Mouse (Mus musculus): ENCODE data around the gene Bcas3.

Bcas3 gene

GRCm38 (mm10) chr11:85352539-85353380 is at the start of gene Bcas3:
TSS of gene Bcas3 (plus strand) at chr11:85353167.
- peak; percentile 98 for DNase-seq

DNA sequence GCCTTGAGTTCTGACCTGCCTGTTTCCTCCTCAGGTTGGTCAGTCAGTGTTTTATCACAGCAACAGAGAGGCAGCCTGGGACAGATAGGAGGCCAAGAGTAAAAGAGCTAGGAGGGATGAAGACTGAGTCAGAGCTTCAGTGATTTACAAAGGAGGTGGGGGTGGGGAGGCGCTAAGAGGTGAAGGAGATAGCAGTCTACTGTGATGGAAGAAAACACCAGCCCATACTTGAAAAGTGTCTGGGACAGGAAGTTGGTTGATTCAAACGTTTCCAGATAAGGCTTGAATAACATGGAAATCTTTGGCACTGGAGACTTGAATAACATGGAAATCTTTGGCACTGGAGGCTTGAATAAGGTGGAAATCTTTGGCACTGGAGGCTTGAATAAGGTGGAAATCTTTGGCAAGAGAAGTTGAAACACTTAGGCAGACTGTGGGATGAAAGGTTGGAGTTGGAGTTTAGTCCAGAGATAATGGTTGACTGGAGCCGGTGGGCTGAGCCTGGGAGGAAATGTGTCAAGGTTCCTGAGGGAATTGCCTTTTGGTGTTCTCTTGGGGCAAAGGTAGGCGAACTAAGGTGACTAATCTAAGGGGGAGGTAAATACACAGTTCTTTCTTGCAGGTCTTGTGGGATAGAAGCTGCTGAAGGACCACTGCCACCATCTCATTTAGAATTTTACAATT is 46.2 kb upstream of the Bcas3 start:
- no peak for DNase-seq

GRCm38 (mm10) chr11:85308799-85309198 is 44.2 kb upstream of the Bcas3 start:
- DNase-seq, result no peak

DNA sequence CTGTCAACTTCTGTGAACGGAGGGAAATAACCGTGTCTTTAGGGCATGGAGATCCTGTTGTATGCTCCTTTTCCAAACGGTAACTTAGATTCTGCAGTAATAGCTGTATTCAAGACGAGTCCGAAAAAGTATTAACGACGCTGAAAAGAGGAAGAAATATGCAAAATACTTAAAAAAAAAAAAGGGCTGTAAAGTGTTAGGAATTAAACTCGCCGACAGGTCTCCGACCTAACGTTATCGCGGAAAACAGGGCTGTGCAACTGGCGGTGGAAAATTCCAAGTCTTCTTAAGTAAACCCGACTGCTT is 42.6 kb upstream of the Bcas3 start:
- DNase-seq, result no peak

DNA sequence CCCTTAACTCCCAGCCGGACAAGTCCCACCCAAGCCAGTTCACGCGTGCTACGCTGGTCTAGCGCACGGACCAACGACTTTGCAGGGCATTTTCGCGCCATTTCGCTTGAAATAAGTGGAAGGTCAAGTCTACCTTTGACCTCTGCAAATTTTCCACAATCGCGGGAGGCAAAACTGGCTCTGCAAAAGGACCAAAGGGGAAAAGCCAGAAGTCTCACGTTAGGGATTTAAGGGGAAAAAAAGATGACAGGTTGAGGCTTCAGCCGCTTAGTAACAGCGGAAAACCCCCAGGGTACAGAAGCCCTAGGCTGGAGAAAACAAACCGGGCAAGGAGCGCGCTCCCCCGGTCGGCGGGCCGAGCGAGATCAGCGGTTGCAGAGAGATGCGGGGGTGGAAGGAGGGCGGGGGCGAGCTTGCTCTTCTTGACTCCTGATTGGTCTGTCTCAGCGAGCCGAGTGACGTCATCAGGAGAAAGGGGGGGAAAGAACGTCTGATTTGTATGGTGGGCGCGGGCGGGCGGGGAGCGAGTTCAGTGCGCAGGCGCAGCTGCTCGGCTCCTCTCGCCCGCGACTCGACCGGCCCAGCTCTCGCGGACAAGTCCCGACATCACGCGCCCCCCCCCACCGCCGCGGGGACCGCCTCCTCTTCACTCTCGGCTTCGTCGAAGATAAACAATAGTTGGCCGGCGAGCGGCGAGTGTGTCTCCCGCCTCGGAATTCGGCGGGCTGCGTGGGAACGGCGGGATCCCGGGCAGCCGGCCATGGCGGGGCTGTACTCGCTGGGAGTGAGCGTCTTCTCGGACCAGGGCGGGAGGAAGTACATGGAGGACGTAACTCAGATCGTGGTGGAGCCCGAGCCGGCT is 42.0 kb upstream of the Bcas3 start, which contains the start of gene Ppm1d:
TSS of gene Ppm1d (plus strand) at position 532 of the 862 bp plus-strand sequence.
- peak; percentile 98 for DNase-seq

GRCm38 (mm10) chr11:85311645-85312490 is 41.1 kb upstream of the Bcas3 start:
- peak; percentile 50 for DNase-seq

DNA sequence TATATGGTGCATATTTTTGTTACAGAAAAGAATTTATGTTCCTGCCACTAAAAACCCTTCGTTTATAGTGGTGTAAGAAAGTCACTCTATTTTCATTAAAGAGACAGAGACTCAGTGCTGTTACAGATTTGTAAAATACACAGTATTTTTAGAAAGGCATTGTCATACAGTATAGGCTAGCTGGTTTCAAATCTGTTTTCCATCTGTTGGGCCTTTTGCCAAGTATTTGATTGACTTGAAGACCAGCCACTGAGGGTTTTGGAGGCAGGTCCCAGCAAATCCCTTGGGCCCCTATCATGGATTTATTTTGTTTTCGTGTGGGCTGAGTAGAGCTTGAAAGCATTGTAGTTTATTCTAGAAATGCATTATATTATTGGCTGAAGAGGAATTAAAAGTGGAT is 40.1 kb upstream of the Bcas3 start:
- DNase-seq, result peak; percentile 66

GRCm38 (mm10) chr11:85313361-85313760 is 39.6 kb upstream of the Bcas3 start:
- no peak for DNase-seq

DNA sequence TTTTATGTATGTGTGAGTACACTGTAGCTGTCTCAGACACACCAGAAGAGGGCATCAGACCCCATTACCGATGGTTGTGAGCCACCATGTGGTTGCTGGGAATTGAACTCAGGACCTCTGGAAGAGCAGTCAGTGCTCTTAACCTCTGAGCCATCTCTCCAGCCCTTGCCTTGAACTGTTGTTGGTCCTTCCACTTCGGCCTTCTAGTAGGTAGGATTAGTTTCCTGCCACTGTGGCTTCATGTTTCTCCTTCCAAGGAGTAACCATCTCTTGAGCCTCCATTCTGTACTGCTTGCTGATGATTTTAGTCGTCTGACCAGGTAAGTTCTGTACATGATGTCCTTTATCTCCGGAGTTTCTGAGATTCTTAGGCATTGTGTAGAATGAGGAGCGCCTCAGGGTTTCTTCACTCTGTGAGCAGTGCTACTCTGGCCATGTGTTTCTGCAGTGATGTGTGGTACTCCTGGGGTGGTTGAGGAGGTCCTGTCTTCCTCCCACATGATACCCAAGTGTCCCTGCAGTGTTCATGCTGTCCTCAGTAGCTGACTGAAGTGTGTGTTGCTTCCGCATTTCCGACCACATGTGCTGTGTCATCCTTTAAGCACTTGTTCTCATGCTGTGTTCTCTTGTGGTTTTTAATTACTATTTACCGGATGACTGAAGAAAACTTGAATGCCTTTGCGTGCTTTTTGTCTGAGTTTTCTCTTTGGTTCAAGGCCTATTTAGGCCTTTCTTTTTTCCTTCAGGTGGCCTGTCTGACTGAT is 29.2 kb upstream of the Bcas3 start:
- DNase-seq, result no peak

- peak; percentile 43 for DNase-seq
These were observed 24.2 kb upstream of the Bcas3 start for GRCm38 (mm10) chr11:85328717-85329116.

- peak; percentile 84 for DNase-seq
These were observed 23.6 kb upstream of the Bcas3 start for GRCm38 (mm10) chr11:85329167-85329894.

GRCm38 (mm10) chr11:85334778-85335177 is 18.2 kb upstream of the Bcas3 start:
- peak; percentile 42 for DNase-seq

DNA sequence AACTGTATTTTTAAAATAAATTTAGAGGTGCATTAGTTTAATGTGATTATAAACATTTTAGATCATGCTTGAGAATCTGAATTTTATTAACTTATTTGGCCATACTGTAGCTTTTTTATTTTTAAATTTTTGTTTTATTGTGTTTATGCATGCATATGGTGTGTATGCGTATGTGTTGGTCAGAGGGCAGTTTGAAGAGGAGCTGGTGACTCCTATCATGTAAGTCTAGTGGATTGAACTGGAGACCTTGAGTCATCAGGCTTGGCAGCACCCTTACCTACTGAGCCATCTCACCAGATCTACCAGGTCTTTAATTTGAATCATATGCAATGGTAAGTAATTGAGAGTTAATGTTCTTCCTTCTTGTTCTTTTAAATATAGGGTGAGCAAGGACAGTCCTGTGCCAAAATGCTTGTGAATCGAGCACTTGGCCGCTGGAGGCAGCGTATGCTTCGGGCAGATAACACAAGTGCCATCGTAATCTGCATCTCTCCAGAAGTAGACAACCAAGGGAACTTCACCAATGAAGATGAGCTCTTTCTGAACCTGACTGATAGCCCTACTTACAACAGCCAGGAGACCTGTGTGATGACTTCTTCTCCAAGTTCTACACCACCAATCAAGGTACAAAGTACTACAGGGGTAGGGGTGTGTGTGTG is 13.7 kb upstream of the Bcas3 start:
- no peak for DNase-seq

DNA sequence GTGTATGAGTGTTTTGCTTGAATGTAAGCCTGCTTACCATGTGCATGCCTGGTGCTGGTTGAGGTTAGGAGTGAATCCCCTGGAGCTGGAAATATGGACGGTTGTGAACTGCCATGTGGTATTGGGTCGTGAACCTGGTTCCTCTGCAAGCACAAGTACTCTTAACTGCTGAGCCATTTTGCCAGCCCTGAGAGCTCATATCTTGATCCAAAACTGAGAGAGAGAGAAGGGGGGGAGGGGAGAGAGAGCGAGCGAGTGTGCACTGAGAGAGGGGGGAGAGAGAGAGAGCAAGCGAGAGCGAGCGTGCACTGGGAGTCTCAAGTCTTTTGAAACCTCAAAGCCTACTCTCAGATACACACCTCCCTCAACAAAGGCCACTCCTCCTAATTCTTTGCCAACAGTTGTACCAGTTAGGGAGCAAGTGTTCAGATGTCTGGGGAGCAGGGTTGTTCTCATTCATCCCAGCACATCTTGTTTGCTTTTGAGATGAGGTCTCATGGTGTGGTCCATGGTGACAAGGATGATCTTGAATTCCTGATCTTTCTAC is 12.8 kb upstream of the Bcas3 start:
- no peak for DNase-seq

DNA sequence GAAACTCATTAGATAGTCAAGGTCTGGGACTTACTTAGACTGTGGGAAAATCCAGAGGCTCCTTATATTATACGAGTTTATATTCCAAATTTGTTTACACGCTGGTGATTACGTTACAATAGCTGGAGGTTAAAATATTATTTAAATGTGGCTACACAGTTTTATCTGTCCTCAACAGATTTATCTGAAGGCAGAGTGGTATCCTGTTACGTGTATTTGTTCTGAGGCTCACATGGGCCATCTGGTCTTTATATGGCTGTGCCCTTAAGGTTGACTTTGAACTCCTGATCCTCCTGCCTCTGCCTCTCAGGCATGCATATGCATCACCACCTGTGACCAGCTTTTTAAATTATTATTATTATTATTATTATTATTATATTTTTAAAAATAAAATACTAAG is 852 bp downstream of the Bcas3 start:
- DNase-seq, result no peak

DNA sequence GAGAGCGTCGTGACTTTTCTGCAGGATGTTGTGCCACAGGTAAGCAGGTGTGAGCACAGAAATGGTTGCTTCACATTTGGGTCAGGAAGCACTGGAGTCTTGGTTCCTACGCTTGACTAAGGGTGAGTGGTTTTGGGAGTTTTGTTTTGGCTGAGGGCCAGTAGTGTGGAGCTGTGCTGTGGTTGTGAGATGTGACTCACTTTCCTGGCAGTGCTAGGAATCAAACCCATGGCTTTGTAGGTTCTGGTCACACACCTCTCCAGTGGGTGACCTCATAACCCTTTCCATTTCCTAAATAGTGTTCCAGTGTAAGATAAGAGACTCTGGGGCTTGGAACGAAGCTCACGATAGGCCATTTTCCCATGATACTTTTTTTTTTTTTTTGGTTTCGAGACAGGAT is 6.7 kb downstream of the Bcas3 start:
- no peak for DNase-seq

- no peak for DNase-seq
These were observed 8.7 kb downstream of the Bcas3 start for GRCm38 (mm10) chr11:85361621-85362020.

DNA sequence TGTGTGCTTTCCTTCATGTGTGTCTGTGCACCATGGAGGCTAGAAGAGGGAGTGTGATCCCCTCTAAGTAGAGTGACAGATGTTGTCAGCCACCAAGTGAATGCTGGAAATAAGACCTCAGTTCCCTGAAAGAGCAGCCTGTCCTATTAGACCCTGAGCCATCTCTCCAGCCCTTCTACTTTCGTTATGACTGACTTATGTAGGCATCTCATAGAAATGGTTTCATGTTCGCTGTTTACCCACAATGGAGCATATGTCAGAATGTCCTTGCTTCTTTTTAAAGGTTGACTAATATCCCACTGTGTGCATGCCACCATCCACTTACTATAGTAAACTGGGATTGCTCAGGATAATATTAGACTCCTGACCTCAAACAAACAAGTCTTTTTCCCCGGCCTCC is 13.2 kb downstream of the Bcas3 start:
- DNase-seq, result no peak

- no peak for DNase-seq
These were observed 14.9 kb downstream of the Bcas3 start for GRCm38 (mm10) chr11:85367823-85368222.

- no peak for DNase-seq
These were observed 26.1 kb downstream of the Bcas3 start for GRCm38 (mm10) chr11:85379091-85379490.

All from cerebellum, adult 11 months (tissue).